Mouse (Mus musculus): ENCODE results near the gene Elmod3. TPM values are rescaled to one million over a fixed set of nuclear protein-coding genes. Genes with fewer than 3 reads are reported as not detected.

Elmod3 gene
- polyA plus RNA-seq (2016; fragmentation: Nextera tagmentation; extraction: Ambion mirVana), result 14.2 and 16.4 TPM in 2 replicates

GRCm38 (mm10) chr6:72597956-72598753 lies at the start of gene Elmod3, which contains the start of gene Retsat:
Gene Elmod3 (minus strand): TSS chr6:72598413.
Gene Retsat (plus strand): TSS chr6:72598475.
- H3K27ac ChIP-seq, result peak within 1 kb of the TSS; percentile 51; the same call in 1 of the 2 replicates
- peak within 1 kb of the TSS; percentile 57 for H3K4me3 ChIP-seq
- peak within 1 kb of the TSS; percentile 67 for H3K9ac ChIP-seq
- WGBS, result 1% methylated on average over 38 of the region's 38 CpGs
- H3K9me3 ChIP-seq, result no peaks in the 10 kb centered on the region
- H3K27me3 ChIP-seq, result no peaks in the 10 kb centered on the region
- no peaks in the 10 kb centered on the region for H3K36me3 ChIP-seq
- ATAC-seq (ENCODE audit: insufficient number of reproducible peaks, insufficient read depth, low FRiP score, low TSS enrichment), result peak; percentile 91
- peak within 1 kb of the TSS; percentile 64 for H3K4me2 ChIP-seq (replicated peaks)
- peaks cover 17% of the 10 kb centered on the region for H3K4me1 ChIP-seq

GRCm38 (mm10) chr6:72647383-72647820 lies 49.2 kb upstream of the Elmod3 start:
- Histone ChIP-seq H3K9me3 (no peaks in the 10 kb centered on the region), H3K9ac (no peak overlapping the region), H3K36me3 (peaks cover 4% of the 10 kb centered on the region; the same call in 1 of the 2 replicates), H3K27me3 (no peaks in the 10 kb centered on the region), H3K27ac (peak overlapping the region; percentile 43; the same call in 1 of the 2 replicates), H3K4me3 (no peak overlapping the region), H3K4me1 (peaks cover 21% of the 10 kb centered on the region), H3K4me2 (replicated peaks) (no peak overlapping the region)
- no peak for ATAC-seq (ENCODE audit: insufficient number of reproducible peaks, insufficient read depth, low FRiP score, low TSS enrichment)
- 59% methylated on average over 10 of the region's 10 CpGs for WGBS

GRCm38 (mm10) chr6:72645364-72645763 lies 47.2 kb upstream of the Elmod3 start:
- H3K4me2 ChIP-seq (replicated peaks), result no peak overlapping the region
- no peak overlapping the region for H3K9ac ChIP-seq
- no peak overlapping the region for H3K4me3 ChIP-seq
- H3K36me3 ChIP-seq, result peaks cover 4% of the 10 kb centered on the region; the same call in 1 of the 2 replicates
- no peaks in the 10 kb centered on the region for H3K9me3 ChIP-seq
- no peak for ATAC-seq (ENCODE audit: insufficient number of reproducible peaks, insufficient read depth, low FRiP score, low TSS enrichment)
- no peaks in the 10 kb centered on the region for H3K27me3 ChIP-seq
- H3K4me1 ChIP-seq, result peaks cover 16% of the 10 kb centered on the region
- WGBS, result 69% methylated on average over 7 of the region's 7 CpGs
- H3K27ac ChIP-seq, result no peak overlapping the region

GRCm38 (mm10) chr6:72644576-72644975 lies 46.4 kb upstream of the Elmod3 start:
- Histone ChIP-seq H3K4me3 (no peak overlapping the region), H3K4me2 (replicated peaks) (no peak overlapping the region), H3K9ac (no peak overlapping the region), H3K9me3 (no peaks in the 10 kb centered on the region), H3K27me3 (no peaks in the 10 kb centered on the region), H3K27ac (no peak overlapping the region), H3K4me1 (peaks cover 15% of the 10 kb centered on the region), H3K36me3 (peaks cover 4% of the 10 kb centered on the region; the same call in 1 of the 2 replicates)
- no peak for ATAC-seq (ENCODE audit: insufficient number of reproducible peaks, insufficient read depth, low FRiP score, low TSS enrichment)
- 88% methylated on average over 4 of the region's 4 CpGs for WGBS

- Histone ChIP-seq H3K27ac (no peak overlapping the region), H3K9me3 (no peaks in the 10 kb centered on the region), H3K4me3 (no peak overlapping the region), H3K36me3 (no peaks in the 10 kb centered on the region), H3K27me3 (no peaks in the 10 kb centered on the region), H3K4me1 (0 out of 2 replicates have a peak, but pooled peaks cover 3% of the 10 kb centered on the region), H3K9ac (no peak overlapping the region), H3K4me2 (replicated peaks) (no peak overlapping the region)
- WGBS, result 78% methylated on average over 18 of the region's 18 CpGs
- no peak for ATAC-seq (ENCODE audit: insufficient number of reproducible peaks, insufficient read depth, low FRiP score, low TSS enrichment)
Observed at GRCm38 (mm10) chr6:72641218-72641954, 43.2 kb upstream of the Elmod3 start.

GRCm38 (mm10) chr6:72636940-72637339 lies 38.7 kb upstream of the Elmod3 start:
- Histone ChIP-seq H3K9me3 (no peaks in the 10 kb centered on the region), H3K4me3 (no peak overlapping the region), H3K4me1 (0 out of 2 replicates have a peak, but pooled peaks cover 8% of the 10 kb centered on the region), H3K27ac (no peak overlapping the region), H3K36me3 (peaks cover 15% of the 10 kb centered on the region), H3K9ac (no peak overlapping the region), H3K4me2 (replicated peaks) (no peak overlapping the region), H3K27me3 (no peaks in the 10 kb centered on the region)
- no peak for ATAC-seq (ENCODE audit: insufficient number of reproducible peaks, insufficient read depth, low FRiP score, low TSS enrichment)
- 72% methylated on average over 3 of the region's 3 CpGs for WGBS

GRCm38 (mm10) chr6:72635760-72636431 lies 37.7 kb upstream of the Elmod3 start:
- peaks cover 25% of the 10 kb centered on the region for H3K36me3 ChIP-seq
- no peaks in the 10 kb centered on the region for H3K27me3 ChIP-seq
- peak; percentile 65; the same call in 1 of the 2 replicates for ATAC-seq (ENCODE audit: insufficient number of reproducible peaks, insufficient read depth, low FRiP score, low TSS enrichment)
- 46% methylated on average over 12 of the region's 12 CpGs for WGBS
- no peaks in the 10 kb centered on the region for H3K9me3 ChIP-seq
- H3K4me2 ChIP-seq (replicated peaks), result no peak overlapping the region
- H3K4me3 ChIP-seq, result no peak overlapping the region
- no peak overlapping the region for H3K27ac ChIP-seq
- no peak overlapping the region for H3K9ac ChIP-seq
- H3K4me1 ChIP-seq, result 0 out of 2 replicates have a peak, but pooled peaks cover 8% of the 10 kb centered on the region

GRCm38 (mm10) chr6:72634311-72634710 lies 36.1 kb upstream of the Elmod3 start:
- no peak for ATAC-seq (ENCODE audit: insufficient number of reproducible peaks, insufficient read depth, low FRiP score, low TSS enrichment)
- Histone ChIP-seq H3K27me3 (no peaks in the 10 kb centered on the region), H3K4me1 (0 out of 2 replicates have a peak, but pooled peaks cover 8% of the 10 kb centered on the region), H3K9me3 (no peaks in the 10 kb centered on the region), H3K36me3 (peaks cover 41% of the 10 kb centered on the region), H3K9ac (no peak overlapping the region), H3K4me3 (no peak overlapping the region), H3K27ac (no peak overlapping the region), H3K4me2 (replicated peaks) (no peak overlapping the region)
- 56% methylated on average over 10 of the region's 10 CpGs for WGBS

- Histone ChIP-seq H3K4me2 (replicated peaks) (no peak overlapping the region), H3K9me3 (no peaks in the 10 kb centered on the region), H3K9ac (no peak overlapping the region), H3K36me3 (peaks cover 65% of the 10 kb centered on the region), H3K27me3 (no peaks in the 10 kb centered on the region), H3K27ac (no peak overlapping the region), H3K4me3 (no peak overlapping the region), H3K4me1 (0 out of 2 replicates have a peak, but pooled peaks cover 8% of the 10 kb centered on the region)
- no peak for ATAC-seq (ENCODE audit: insufficient number of reproducible peaks, insufficient read depth, low FRiP score, low TSS enrichment)
- WGBS, result 85% methylated on average over 6 of the region's 6 CpGs
Observed at GRCm38 (mm10) chr6:72631700-72632099, 33.5 kb upstream of the Elmod3 start.

GRCm38 (mm10) chr6:72630961-72631360 lies 32.7 kb upstream of the Elmod3 start:
- peaks cover 70% of the 10 kb centered on the region for H3K36me3 ChIP-seq
- H3K4me2 ChIP-seq (replicated peaks), result no peak overlapping the region
- 0 out of 2 replicates have a peak, but pooled peaks cover under 1% of the 10 kb centered on the region for H3K4me1 ChIP-seq
- no peak overlapping the region for H3K27ac ChIP-seq
- no peak overlapping the region for H3K9ac ChIP-seq
- no peak for ATAC-seq (ENCODE audit: insufficient number of reproducible peaks, insufficient read depth, low FRiP score, low TSS enrichment)
- 93% methylated on average over 14 of the region's 14 CpGs for WGBS
- no peaks in the 10 kb centered on the region for H3K9me3 ChIP-seq
- no peaks in the 10 kb centered on the region for H3K27me3 ChIP-seq
- H3K4me3 ChIP-seq, result no peak overlapping the region

GRCm38 (mm10) chr6:72630370-72630769 lies 32.2 kb upstream of the Elmod3 start:
- Histone ChIP-seq H3K4me2 (replicated peaks) (no peak overlapping the region), H3K9me3 (no peaks in the 10 kb centered on the region), H3K4me3 (no peak overlapping the region), H3K4me1 (no peaks in the 10 kb centered on the region), H3K27ac (no peak overlapping the region), H3K9ac (no peak overlapping the region), H3K27me3 (no peaks in the 10 kb centered on the region), H3K36me3 (peaks cover 73% of the 10 kb centered on the region)
- 100% methylated on average over 2 of the region's 2 CpGs for WGBS
- ATAC-seq (ENCODE audit: insufficient number of reproducible peaks, insufficient read depth, low FRiP score, low TSS enrichment), result no peak

Measured in embryonic facial prominence, embryonic 12.5 days (tissue).